Mouse (Mus musculus): ENCODE data around the gene Tbpl1. TPM values are rescaled to one million over a fixed set of nuclear protein-coding genes. Genes with fewer than 3 reads are reported as not detected.

Tbpl1 gene
- polyA plus RNA-seq, 1 experiment from 2014 or later = 52.6 TPM

DNA sequence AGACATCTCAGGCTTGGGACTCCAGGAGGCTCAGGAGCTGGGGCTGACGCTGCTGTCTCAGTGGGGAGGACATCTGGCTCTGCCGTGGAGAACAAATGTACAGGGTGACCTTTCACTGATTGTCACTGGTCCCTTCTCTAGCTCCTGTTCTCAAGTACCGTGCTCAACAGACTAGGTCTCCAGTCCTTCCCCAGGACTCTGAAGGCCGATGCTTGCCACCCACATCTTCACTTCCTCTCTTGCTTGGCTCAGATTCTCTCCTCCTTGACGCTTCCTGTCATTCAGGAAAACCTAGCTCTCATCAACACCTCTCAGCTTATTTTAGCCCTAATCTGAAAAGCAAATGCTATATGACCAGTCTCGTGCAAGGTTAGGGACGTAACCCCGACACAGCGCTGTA, 31.0 kb downstream of the Tbpl1 start:
- Histone ChIP-seq H3K9me3 (ENCODE audit: control insufficient read depth, low read length) (no peaks in the 10 kb centered on the region), H3K4me2 (ENCODE audit: low read length) (no peak overlapping the region), H3K27me3 (replicated peaks; ENCODE audit: control insufficient read depth, insufficient read depth, low read length) (no peaks in the 10 kb centered on the region), H3K4me1 (replicated peaks; ENCODE audit: control insufficient read depth, insufficient read depth, low read length) (no peaks in the 10 kb centered on the region), H3K27ac (ENCODE audit: low read depth) (no peak overlapping the region), H3K4me3 (ENCODE audit: low read depth, low read length) (no peak overlapping the region), H3K36me3 (ENCODE audit: control insufficient read depth, insufficient read depth, low read length) (peaks cover 27% of the 10 kb centered on the region), H3K9ac (ENCODE audit: low read length) (no peak overlapping the region)
- no peak for DNase-seq (ENCODE audit: low spot score)
- WGBS = 86% methylated on average over 9 of the region's 9 CpGs
- ATAC-seq (replicated peaks; ENCODE audit: low FRiP score, low TSS enrichment, low read depth) = no peak

- Histone ChIP-seq H3K9me3 (ENCODE audit: control insufficient read depth, low read length) (no peaks in the 10 kb centered on the region), H3K36me3 (ENCODE audit: control insufficient read depth, insufficient read depth, low read length) (peaks cover 16% of the 10 kb centered on the region), H3K4me1 (replicated peaks; ENCODE audit: control insufficient read depth, insufficient read depth, low read length) (no peaks in the 10 kb centered on the region), H3K4me2 (ENCODE audit: low read length) (no peak overlapping the region), H3K4me3 (ENCODE audit: low read depth, low read length) (no peak overlapping the region), H3K27me3 (replicated peaks; ENCODE audit: control insufficient read depth, insufficient read depth, low read length) (no peaks in the 10 kb centered on the region), H3K9ac (ENCODE audit: low read length) (no peak overlapping the region), H3K27ac (ENCODE audit: low read depth) (no peak overlapping the region)
- ATAC-seq (replicated peaks; ENCODE audit: low FRiP score, low TSS enrichment, low read depth) (no peak), DNase-seq (ENCODE audit: low spot score) (no peak)
- WGBS = 71% methylated on average over 19 of the region's 19 CpGs
Measured at GRCm38 (mm10) chr10:22699487-22700335, 32.0 kb downstream of the Tbpl1 start.

DNA sequence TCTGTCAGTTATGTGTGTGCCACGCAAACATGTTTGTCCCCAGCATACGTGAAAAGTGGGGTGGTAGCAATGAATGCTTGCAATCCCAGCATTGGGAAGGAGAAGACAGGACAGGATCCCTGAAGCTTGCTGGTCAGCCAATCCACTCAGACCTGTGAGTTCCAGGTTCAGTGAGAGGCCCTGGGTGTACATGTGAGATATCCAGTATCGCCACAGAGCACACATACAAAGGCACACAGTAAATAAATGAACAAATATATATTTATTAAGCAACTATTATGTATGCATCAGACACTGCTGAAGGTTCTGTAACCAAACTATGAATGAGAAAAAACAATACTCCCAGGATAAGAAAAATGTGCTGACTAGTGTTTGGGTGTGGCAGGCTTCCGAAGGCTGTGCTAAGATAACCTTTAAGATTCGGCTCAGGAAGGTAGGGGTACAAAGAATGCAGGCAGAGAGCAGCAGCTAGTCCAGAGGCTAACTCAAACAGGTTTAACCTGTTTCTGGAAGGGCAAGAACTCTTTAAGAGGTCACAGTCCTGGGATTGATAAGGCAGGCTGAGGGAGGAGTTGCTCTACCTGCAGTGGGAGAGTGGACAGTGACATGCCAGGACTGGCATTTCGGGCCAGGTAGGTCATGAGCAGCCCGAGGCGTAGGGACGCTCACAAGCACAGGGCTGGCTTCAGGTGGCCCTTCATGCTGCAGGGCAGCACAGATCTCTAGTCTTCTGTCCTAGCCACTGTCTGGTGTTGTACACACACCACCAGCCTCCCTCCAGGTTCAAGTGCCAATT, 33.4 kb downstream of the Tbpl1 start:
- Histone ChIP-seq H3K27me3 (replicated peaks; ENCODE audit: control insufficient read depth, insufficient read depth, low read length) (no peaks in the 10 kb centered on the region), H3K4me2 (ENCODE audit: low read length) (0 out of 2 replicates have a peak overlapping the region, but pooled peaks have one; percentile 23), H3K4me3 (ENCODE audit: low read depth, low read length) (no peak overlapping the region), H3K4me1 (replicated peaks; ENCODE audit: control insufficient read depth, insufficient read depth, low read length) (no peaks in the 10 kb centered on the region), H3K9ac (ENCODE audit: low read length) (no peak overlapping the region), H3K36me3 (ENCODE audit: control insufficient read depth, insufficient read depth, low read length) (peaks cover 7% of the 10 kb centered on the region), H3K27ac (ENCODE audit: low read depth) (no peak overlapping the region; the same call in 1 of the 2 replicates), H3K9me3 (ENCODE audit: control insufficient read depth, low read length) (no peaks in the 10 kb centered on the region)
- peak; percentile 81 for ATAC-seq (replicated peaks; ENCODE audit: low FRiP score, low TSS enrichment, low read depth)
- 68% methylated on average over 9 of the region's 9 CpGs for WGBS
- peak; percentile 62 for DNase-seq (ENCODE audit: low spot score)

DNA sequence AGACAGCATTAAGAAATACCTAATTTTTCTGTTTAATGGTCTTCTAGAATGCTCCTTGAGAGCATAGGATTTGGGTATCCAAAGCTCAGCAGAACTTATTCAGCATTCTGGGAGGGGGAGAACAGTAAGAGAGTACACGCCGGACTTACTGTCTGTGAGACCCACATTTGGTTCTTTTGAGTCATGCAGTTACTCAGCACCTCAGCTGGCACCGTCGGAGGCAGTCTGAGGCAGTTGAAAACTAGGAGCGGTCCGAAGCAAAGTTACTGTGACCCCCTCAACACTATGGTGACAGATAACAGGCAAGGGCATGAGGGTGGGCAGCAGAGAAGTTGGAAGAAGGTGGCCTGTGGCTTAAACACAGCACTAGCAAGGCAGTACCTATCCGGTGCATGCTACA, 34.9 kb downstream of the Tbpl1 start:
- Histone ChIP-seq H3K4me1 (replicated peaks; ENCODE audit: control insufficient read depth, insufficient read depth, low read length) (no peaks in the 10 kb centered on the region), H3K27ac (ENCODE audit: low read depth) (no peak overlapping the region), H3K27me3 (replicated peaks; ENCODE audit: control insufficient read depth, insufficient read depth, low read length) (no peaks in the 10 kb centered on the region), H3K9me3 (ENCODE audit: control insufficient read depth, low read length) (no peaks in the 10 kb centered on the region), H3K4me2 (ENCODE audit: low read length) (no peak overlapping the region), H3K9ac (ENCODE audit: low read length) (no peak overlapping the region), H3K36me3 (ENCODE audit: control insufficient read depth, insufficient read depth, low read length) (peaks cover 5% of the 10 kb centered on the region; the same call in 1 of the 2 replicates), H3K4me3 (ENCODE audit: low read depth, low read length) (no peak overlapping the region)
- WGBS = 81% methylated on average over 7 of the region's 7 CpGs
- DNase-seq (ENCODE audit: low spot score) (no peak), ATAC-seq (replicated peaks; ENCODE audit: low FRiP score, low TSS enrichment, low read depth) (no peak)

DNA sequence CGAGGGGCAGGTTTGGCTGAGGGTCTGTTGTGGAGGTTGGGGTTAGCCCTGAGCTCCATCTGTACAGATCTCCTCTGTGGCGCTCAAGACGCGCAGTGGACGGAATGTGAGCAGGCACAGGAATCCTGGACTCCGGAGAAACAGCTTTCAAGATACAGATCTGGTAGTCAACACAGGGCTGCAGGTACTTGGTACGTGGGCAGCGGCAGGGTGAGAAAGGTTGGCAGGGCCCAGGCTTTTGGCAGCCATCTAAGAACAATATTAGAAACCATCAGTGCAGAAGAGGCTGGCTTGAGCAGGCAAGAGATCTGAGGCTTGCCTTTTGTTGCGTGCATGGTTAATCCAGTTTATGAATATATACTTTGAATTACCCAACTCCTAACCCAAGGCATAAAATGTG, 35.5 kb downstream of the Tbpl1 start:
- ATAC-seq (replicated peaks; ENCODE audit: low FRiP score, low TSS enrichment, low read depth) (no peak), DNase-seq (ENCODE audit: low spot score) (no peak)
- H3K4me1 ChIP-seq (replicated peaks; ENCODE audit: control insufficient read depth, insufficient read depth, low read length) = no peaks in the 10 kb centered on the region

GRCm38 (mm10) chr10:22675848-22676630, 55.7 kb downstream of the Tbpl1 start:
- Histone ChIP-seq H3K4me2 (ENCODE audit: low read length) (no peak overlapping the region), H3K27ac (ENCODE audit: low read depth) (no peak overlapping the region), H3K4me1 (replicated peaks; ENCODE audit: control insufficient read depth, insufficient read depth, low read length) (no peaks in the 10 kb centered on the region), H3K36me3 (ENCODE audit: control insufficient read depth, insufficient read depth, low read length) (no peaks in the 10 kb centered on the region), H3K9me3 (ENCODE audit: control insufficient read depth, low read length) (no peaks in the 10 kb centered on the region), H3K4me3 (ENCODE audit: low read depth, low read length) (no peak overlapping the region), H3K9ac (ENCODE audit: low read length) (no peak overlapping the region), H3K27me3 (replicated peaks; ENCODE audit: control insufficient read depth, insufficient read depth, low read length) (no peaks in the 10 kb centered on the region)
- ATAC-seq (replicated peaks; ENCODE audit: low FRiP score, low TSS enrichment, low read depth) (no peak), DNase-seq (ENCODE audit: low spot score) (no peak)
- WGBS = 69% methylated on average over 13 of the region's 13 CpGs

More for the DNA sequence above, 35.5 kb downstream of the Tbpl1 start:
- peaks cover 5% of the 10 kb centered on the region; the same call in 1 of the 2 replicates for H3K36me3 ChIP-seq (ENCODE audit: control insufficient read depth, insufficient read depth, low read length)
- H3K27me3 ChIP-seq (replicated peaks; ENCODE audit: control insufficient read depth, insufficient read depth, low read length) = no peaks in the 10 kb centered on the region
- H3K4me2 ChIP-seq (ENCODE audit: low read length) = no peak overlapping the region
- no peak overlapping the region for H3K4me3 ChIP-seq (ENCODE audit: low read depth, low read length)
- no peak overlapping the region for H3K9ac ChIP-seq (ENCODE audit: low read length)
- 79% methylated on average over 9 of the region's 9 CpGs for WGBS
- no peaks in the 10 kb centered on the region for H3K9me3 ChIP-seq (ENCODE audit: control insufficient read depth, low read length)
- no peak overlapping the region for H3K27ac ChIP-seq (ENCODE audit: low read depth)

DNA sequence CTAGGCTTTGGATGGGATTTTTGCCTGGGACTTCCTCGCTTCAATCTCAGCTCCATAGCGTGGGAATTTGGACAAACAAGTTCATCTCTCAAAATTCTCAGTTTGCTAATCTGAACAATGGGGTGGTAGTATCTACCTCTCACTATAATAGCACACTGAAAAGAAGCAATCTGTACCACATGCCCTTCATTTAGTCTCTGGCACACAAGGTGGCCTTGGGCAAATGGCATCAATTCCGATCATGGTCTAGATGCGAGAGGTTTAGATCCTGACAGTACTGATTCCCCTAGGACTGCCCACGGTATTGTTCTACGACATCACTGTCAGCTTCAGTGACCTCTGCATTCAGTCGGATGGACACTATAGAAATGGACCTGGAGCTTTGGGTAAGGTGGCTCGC, 57.6 kb downstream of the Tbpl1 start:
- H3K4me3 ChIP-seq (ENCODE audit: low read depth, low read length) = no peak overlapping the region
- H3K36me3 ChIP-seq (ENCODE audit: control insufficient read depth, insufficient read depth, low read length) = no peaks in the 10 kb centered on the region
- H3K9ac ChIP-seq (ENCODE audit: low read length) = no peak overlapping the region
- ATAC-seq (replicated peaks; ENCODE audit: low FRiP score, low TSS enrichment, low read depth) = no peak
- H3K4me1 ChIP-seq (replicated peaks; ENCODE audit: control insufficient read depth, insufficient read depth, low read length) = no peaks in the 10 kb centered on the region
- H3K4me2 ChIP-seq (ENCODE audit: low read length) = no peak overlapping the region
- no peak for DNase-seq (ENCODE audit: low spot score)
- no peaks in the 10 kb centered on the region for H3K27me3 ChIP-seq (replicated peaks; ENCODE audit: control insufficient read depth, insufficient read depth, low read length)
- no peaks in the 10 kb centered on the region for H3K9me3 ChIP-seq (ENCODE audit: control insufficient read depth, low read length)
- H3K27ac ChIP-seq (ENCODE audit: low read depth) = no peak overlapping the region
- 92% methylated on average over 8 of the region's 8 CpGs for WGBS

DNA sequence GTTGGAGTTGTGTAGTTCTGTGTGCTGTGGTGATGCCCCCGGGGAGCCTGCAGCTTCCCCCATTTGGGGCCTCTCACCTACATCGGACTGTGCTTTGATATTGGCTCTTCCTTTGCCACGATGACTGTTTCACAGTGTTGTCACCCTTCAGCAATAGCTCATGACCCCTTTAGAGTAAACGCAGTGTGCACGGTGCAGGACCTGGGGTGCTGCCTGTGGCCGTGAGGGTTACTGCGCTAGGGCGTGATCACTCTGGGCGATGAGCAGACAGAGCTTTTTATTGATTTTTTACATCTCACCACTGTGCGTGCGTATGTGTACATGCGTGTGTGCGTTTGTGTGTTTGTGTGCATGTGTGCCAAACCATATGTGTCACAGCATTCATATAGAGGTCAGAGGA, 63.2 kb downstream of the Tbpl1 start:
- Histone ChIP-seq H3K9me3 (ENCODE audit: control insufficient read depth, low read length) (no peaks in the 10 kb centered on the region), H3K27me3 (replicated peaks; ENCODE audit: control insufficient read depth, insufficient read depth, low read length) (no peaks in the 10 kb centered on the region), H3K4me2 (ENCODE audit: low read length) (no peak overlapping the region), H3K36me3 (ENCODE audit: control insufficient read depth, insufficient read depth, low read length) (no peaks in the 10 kb centered on the region), H3K9ac (ENCODE audit: low read length) (no peak overlapping the region), H3K4me3 (ENCODE audit: low read depth, low read length) (no peak overlapping the region), H3K4me1 (replicated peaks; ENCODE audit: control insufficient read depth, insufficient read depth, low read length) (no peaks in the 10 kb centered on the region), H3K27ac (ENCODE audit: low read depth) (no peak overlapping the region)
- no peak for DNase-seq (ENCODE audit: low spot score)
- 81% methylated on average over 13 of the region's 13 CpGs for WGBS
- no peak for ATAC-seq (replicated peaks; ENCODE audit: low FRiP score, low TSS enrichment, low read depth)

All from intestine, embryonic 14.5 days (tissue).